Mouse (Mus musculus): ENCODE results near the gene Cpox. TPM values are rescaled to one million over a fixed set of nuclear protein-coding genes. Genes with fewer than 3 reads are reported as not detected.
"Not testable (repeated sequence)": the region's sequence is repeated elsewhere in the genome, so short reads cannot be mapped to it uniquely, and the experiment has no call there.

The Cpox gene
- polyA plus RNA-seq, 1 experiment: 33.2 TPM

GRCm38 (mm10) chr16:58638016-58638415, 32.1 kb upstream of the Cpox start:
- TF ChIP-seq POLR2A (IDR thresholded peaks at IDR 0.05; ENCODE audit: low read depth, low read length): no peak
- no peak for TF ChIP-seq CTCF (IDR thresholded peaks at IDR 0.05; ENCODE audit: borderline replicate concordance, insufficient read depth, low read length)
- no peak overlapping the region for H3K27ac ChIP-seq (ENCODE audit: insufficient read depth, low read length)
- H3K4me1 ChIP-seq (ENCODE audit: control insufficient read depth, insufficient read depth, low read length): no peaks in the 10 kb centered on the region; the same call in 1 of the 2 replicates
- H3K4me3 ChIP-seq (ENCODE audit: insufficient read depth, low read length): no peak overlapping the region

- H3K4me3 ChIP-seq (ENCODE audit: insufficient read depth, low read length): no peak within 1 kb of the TSS
- no peaks in the 10 kb centered on the region; the same call in 1 of the 2 replicates for H3K4me1 ChIP-seq (ENCODE audit: control insufficient read depth, insufficient read depth, low read length)
- H3K27ac ChIP-seq (ENCODE audit: insufficient read depth, low read length): no peak within 1 kb of the TSS
- TF ChIP-seq CTCF (IDR thresholded peaks at IDR 0.05; ENCODE audit: borderline replicate concordance, insufficient read depth, low read length): no peak
- TF ChIP-seq POLR2A (IDR thresholded peaks at IDR 0.05; ENCODE audit: low read depth, low read length): no peak
These were observed 31.4 kb upstream of the Cpox start, which contains the start of gene E330017A01Rik for GRCm38 (mm10) chr16:58638689-58639175. TSS of gene E330017A01Rik (minus strand) at chr16:58638739.

- no peaks in the 10 kb centered on the region for H3K4me1 ChIP-seq (ENCODE audit: control insufficient read depth, insufficient read depth, low read length)
- no peak overlapping the region for H3K4me3 ChIP-seq (ENCODE audit: insufficient read depth, low read length)
- H3K27ac ChIP-seq (ENCODE audit: insufficient read depth, low read length): no peak overlapping the region
- TF ChIP-seq POLR2A (IDR thresholded peaks at IDR 0.05; ENCODE audit: low read depth, low read length): no peak
- TF ChIP-seq CTCF (IDR thresholded peaks at IDR 0.05; ENCODE audit: borderline replicate concordance, insufficient read depth, low read length): no peak
These were observed 20.1 kb upstream of the Cpox start for GRCm38 (mm10) chr16:58649979-58650378.

- no peaks in the 10 kb centered on the region for H3K4me1 ChIP-seq (ENCODE audit: control insufficient read depth, insufficient read depth, low read length)
- TF ChIP-seq POLR2A (IDR thresholded peaks at IDR 0.05; ENCODE audit: low read depth, low read length) (no peak), CTCF (IDR thresholded peaks at IDR 0.05; ENCODE audit: borderline replicate concordance, insufficient read depth, low read length) (no peak)
- no peak overlapping the region for H3K27ac ChIP-seq (ENCODE audit: insufficient read depth, low read length)
- no peak overlapping the region for H3K4me3 ChIP-seq (ENCODE audit: insufficient read depth, low read length)
These were observed 14.3 kb upstream of the Cpox start for GRCm38 (mm10) chr16:58655751-58656150.

- Histone ChIP-seq H3K4me1 (ENCODE audit: control insufficient read depth, insufficient read depth, low read length) (no peaks in the 10 kb centered on the region), H3K27ac (ENCODE audit: insufficient read depth, low read length) (no peak overlapping the region), H3K4me3 (ENCODE audit: insufficient read depth, low read length) (no peak overlapping the region)
- no peak for TF ChIP-seq CTCF (IDR thresholded peaks at IDR 0.05; ENCODE audit: borderline replicate concordance, insufficient read depth, low read length)
- TF ChIP-seq POLR2A (IDR thresholded peaks at IDR 0.05; ENCODE audit: low read depth, low read length): no peak
These were observed 13.6 kb upstream of the Cpox start for GRCm38 (mm10) chr16:58656526-58656925.

GRCm38 (mm10) chr16:58658668-58659067, 11.4 kb upstream of the Cpox start:
- Histone ChIP-seq H3K27ac (ENCODE audit: insufficient read depth, low read length) (no peak overlapping the region), H3K4me3 (ENCODE audit: insufficient read depth, low read length) (no peak overlapping the region), H3K4me1 (ENCODE audit: control insufficient read depth, insufficient read depth, low read length) (no peaks in the 10 kb centered on the region)
- TF ChIP-seq CTCF (IDR thresholded peaks at IDR 0.05; ENCODE audit: borderline replicate concordance, insufficient read depth, low read length) (no peak), POLR2A (IDR thresholded peaks at IDR 0.05; ENCODE audit: low read depth, low read length) (no peak)

- TF ChIP-seq CTCF (IDR thresholded peaks at IDR 0.05; ENCODE audit: borderline replicate concordance, insufficient read depth, low read length): no peak
- TF ChIP-seq POLR2A (IDR thresholded peaks at IDR 0.05; ENCODE audit: low read depth, low read length): no peak
- no peak overlapping the region for H3K4me3 ChIP-seq (ENCODE audit: insufficient read depth, low read length)
- H3K4me1 ChIP-seq (ENCODE audit: control insufficient read depth, insufficient read depth, low read length): no peaks in the 10 kb centered on the region
- H3K27ac ChIP-seq (ENCODE audit: insufficient read depth, low read length): no peak overlapping the region
These were observed 8.3 kb upstream of the Cpox start for GRCm38 (mm10) chr16:58661826-58662225.

GRCm38 (mm10) chr16:58662287-58662791, 7.8 kb upstream of the Cpox start:
- TF ChIP-seq POLR2A (IDR thresholded peaks at IDR 0.05; ENCODE audit: low read depth, low read length) (no peak), CTCF (IDR thresholded peaks at IDR 0.05; ENCODE audit: borderline replicate concordance, insufficient read depth, low read length) (no peak)
- H3K4me1 ChIP-seq (ENCODE audit: control insufficient read depth, insufficient read depth, low read length): no peaks in the 10 kb centered on the region
- H3K4me3 ChIP-seq (ENCODE audit: insufficient read depth, low read length): no peak overlapping the region
- H3K27ac ChIP-seq (ENCODE audit: insufficient read depth, low read length): no peak overlapping the region

- H3K27ac ChIP-seq (ENCODE audit: insufficient read depth, low read length): no peak overlapping the region
These were observed 7.1 kb upstream of the Cpox start for GRCm38 (mm10) chr16:58663021-58663420.

GRCm38 (mm10) chr16:58663816-58664215, 6.3 kb upstream of the Cpox start:
- no peak overlapping the region for H3K27ac ChIP-seq (ENCODE audit: insufficient read depth, low read length)
- no peaks in the 10 kb centered on the region for H3K4me1 ChIP-seq (ENCODE audit: control insufficient read depth, insufficient read depth, low read length)
- H3K4me3 ChIP-seq (ENCODE audit: insufficient read depth, low read length): no peak overlapping the region
- no peak for TF ChIP-seq POLR2A (IDR thresholded peaks at IDR 0.05; ENCODE audit: low read depth, low read length)
- no peak for TF ChIP-seq CTCF (IDR thresholded peaks at IDR 0.05; ENCODE audit: borderline replicate concordance, insufficient read depth, low read length)

More at GRCm38 (mm10) chr16:58663021-58663420, 7.1 kb upstream of the Cpox start:
- Histone ChIP-seq H3K4me3 (ENCODE audit: insufficient read depth, low read length) (no peak overlapping the region), H3K4me1 (ENCODE audit: control insufficient read depth, insufficient read depth, low read length) (no peaks in the 10 kb centered on the region)
- TF ChIP-seq CTCF (IDR thresholded peaks at IDR 0.05; ENCODE audit: borderline replicate concordance, insufficient read depth, low read length) (no peak), POLR2A (IDR thresholded peaks at IDR 0.05; ENCODE audit: low read depth, low read length) (no peak)

- H3K4me3 ChIP-seq (ENCODE audit: insufficient read depth, low read length); H3K4me1 ChIP-seq (ENCODE audit: control insufficient read depth, insufficient read depth, low read length); H3K27ac ChIP-seq (ENCODE audit: insufficient read depth, low read length): not testable (repeated sequence)
These were observed 5.0 kb upstream of the Cpox start for GRCm38 (mm10) chr16:58665137-58665536.

GRCm38 (mm10) chr16:58666681-58667080, 3.4 kb upstream of the Cpox start:
- H3K27ac ChIP-seq (ENCODE audit: insufficient read depth, low read length); H3K4me1 ChIP-seq (ENCODE audit: control insufficient read depth, insufficient read depth, low read length); H3K4me3 ChIP-seq (ENCODE audit: insufficient read depth, low read length): not testable (repeated sequence)
